Mouse (Mus musculus) kidney, postnatal 36 days (tissue): Measurements from ENCODE around the gene Btbd16.

Source experiments
- DNase-seq, 2 experiments: peaks; one replicate each; pipeline ENCODE4 v3.0.0; 2021 to 2022; ENCODE audit warnings: mixed read lengths in 2 of 2

Btbd16 gene

GRCm38 (mm10) chr7:130773914-130774630 lies at the start of gene Btbd16:
Btbd16 (plus strand) TSS chr7:130774069.
- DNase-seq: no peak

GRCm38 (mm10) chr7:130726185-130726584 lies 47.7 kb upstream of the Btbd16 start:
- DNase-seq: no peak

- peak in 1 of 2 experiments; percentile 34 for DNase-seq
Observed at GRCm38 (mm10) chr7:130726724-130727422, 47.0 kb upstream of the Btbd16 start.

GRCm38 (mm10) chr7:130727560-130727959 lies 46.3 kb upstream of the Btbd16 start:
- no peak for DNase-seq

- DNase-seq: no peak
Observed at GRCm38 (mm10) chr7:130731792-130732191, 42.1 kb upstream of the Btbd16 start.

- peak; percentile 72 to 77 for DNase-seq
Observed at GRCm38 (mm10) chr7:130732908-130733307, 41.0 kb upstream of the Btbd16 start.

- no peak for DNase-seq
Observed at GRCm38 (mm10) chr7:130733423-130733822, 40.4 kb upstream of the Btbd16 start.

GRCm38 (mm10) chr7:130734195-130734787 lies 39.6 kb upstream of the Btbd16 start:
- DNase-seq: no peak

GRCm38 (mm10) chr7:130741099-130741498 lies 32.8 kb upstream of the Btbd16 start:
- DNase-seq: peak in 1 of 2 experiments; percentile 39

GRCm38 (mm10) chr7:130743239-130744025 lies 30.4 kb upstream of the Btbd16 start:
- DNase-seq: no peak

- DNase-seq: no peak
Observed at GRCm38 (mm10) chr7:130749165-130749564, 24.7 kb upstream of the Btbd16 start.

- DNase-seq: no peak
Observed at GRCm38 (mm10) chr7:130750752-130751490, 22.9 kb upstream of the Btbd16 start.

GRCm38 (mm10) chr7:130751678-130752077 lies 22.2 kb upstream of the Btbd16 start:
- no peak for DNase-seq

GRCm38 (mm10) chr7:130754790-130755189 lies 19.1 kb upstream of the Btbd16 start:
- DNase-seq: peak; percentile 18 to 26

- peak in 1 of 2 experiments; percentile 16 for DNase-seq
Observed at GRCm38 (mm10) chr7:130756343-130756835, 17.5 kb upstream of the Btbd16 start.

GRCm38 (mm10) chr7:130757326-130757865 lies 16.5 kb upstream of the Btbd16 start:
- DNase-seq: peak; percentile 30 to 63

- DNase-seq: peak; percentile 71 to 79
Observed at GRCm38 (mm10) chr7:130762071-130762897, 11.6 kb upstream of the Btbd16 start.

- no peak for DNase-seq
Observed at GRCm38 (mm10) chr7:130764160-130764559, 9.7 kb upstream of the Btbd16 start.

GRCm38 (mm10) chr7:130766411-130767170 lies 7.3 kb upstream of the Btbd16 start:
- no peak for DNase-seq

GRCm38 (mm10) chr7:130768151-130768550 lies 5.7 kb upstream of the Btbd16 start:
- DNase-seq: no peak
